Mouse (Mus musculus): ENCODE results near the gene Vmn1r15. TPM values are rescaled to one million over a fixed set of nuclear protein-coding genes. Genes with fewer than 3 reads are reported as not detected.

The Vmn1r15 gene
- total RNA-seq (2015; ENCODE audit: low replicate concordance) (not detected in 2 replicates), total RNA-seq (2017; ENCODE audit: low replicate concordance) (not detected in 2 replicates)

GRCm38 (mm10) chr6:57257652-57258051 is at the start of gene Vmn1r15:
TSS of gene Vmn1r15 (plus strand) at chr6:57257952.
- no peak for ATAC-seq (replicated peaks; ENCODE audit: low FRiP score, poor library complexity, severe bottlenecking)

DNA sequence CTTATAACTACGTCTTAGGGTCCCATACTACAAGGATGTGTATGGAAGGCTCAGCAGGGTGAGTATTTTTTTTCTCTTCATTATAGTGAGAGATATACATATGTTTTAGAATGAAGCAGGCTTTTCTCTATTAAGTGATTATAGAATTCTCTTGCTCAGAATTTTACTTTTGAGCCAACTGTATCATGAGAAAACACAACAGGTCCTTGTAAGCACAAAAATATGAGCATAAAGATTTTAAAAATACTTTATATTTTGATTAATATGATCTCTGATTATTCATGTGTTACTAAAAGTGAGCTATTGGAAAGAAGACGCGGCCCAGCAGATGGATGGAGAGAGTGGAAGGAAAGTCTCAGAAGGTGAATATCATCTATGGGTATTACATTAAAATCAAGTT is 26.4 kb upstream of the Vmn1r15 start, which contains the start of gene Vmn1r14:
TSS of gene Vmn1r14 (plus strand) at position 301 of the 400 bp plus-strand sequence.
- no peak for ATAC-seq (replicated peaks; ENCODE audit: low FRiP score, poor library complexity, severe bottlenecking)

GRCm38 (mm10) chr6:57260990-57261389 is 3.2 kb downstream of the Vmn1r15 start:
- no peak for ATAC-seq (replicated peaks; ENCODE audit: low FRiP score, poor library complexity, severe bottlenecking)

- ATAC-seq (replicated peaks; ENCODE audit: low FRiP score, poor library complexity, severe bottlenecking): no peak
Observed at GRCm38 (mm10) chr6:57271881-57272280, 14.1 kb downstream of the Vmn1r15 start.

DNA sequence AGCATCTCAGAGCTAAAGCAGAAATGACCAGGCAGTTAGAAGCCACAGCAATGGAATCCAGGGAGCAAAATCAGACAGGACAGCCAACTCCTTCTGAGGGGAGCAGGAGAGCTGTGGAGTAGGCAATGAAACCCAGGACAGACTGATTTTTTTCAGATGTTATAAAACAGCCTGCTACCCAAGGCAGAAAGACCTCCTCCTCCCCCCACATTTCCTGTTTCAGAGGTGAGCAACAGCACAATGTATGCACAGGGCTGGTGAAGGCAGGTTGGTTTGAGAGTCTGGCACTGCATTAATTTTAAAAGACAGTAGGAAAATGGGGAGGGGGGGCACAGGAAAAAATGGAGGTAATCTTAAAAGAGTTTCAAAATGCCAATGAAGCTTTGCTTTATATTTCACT is 14.8 kb downstream of the Vmn1r15 start:
- ATAC-seq (replicated peaks; ENCODE audit: low FRiP score, poor library complexity, severe bottlenecking): no peak

DNA sequence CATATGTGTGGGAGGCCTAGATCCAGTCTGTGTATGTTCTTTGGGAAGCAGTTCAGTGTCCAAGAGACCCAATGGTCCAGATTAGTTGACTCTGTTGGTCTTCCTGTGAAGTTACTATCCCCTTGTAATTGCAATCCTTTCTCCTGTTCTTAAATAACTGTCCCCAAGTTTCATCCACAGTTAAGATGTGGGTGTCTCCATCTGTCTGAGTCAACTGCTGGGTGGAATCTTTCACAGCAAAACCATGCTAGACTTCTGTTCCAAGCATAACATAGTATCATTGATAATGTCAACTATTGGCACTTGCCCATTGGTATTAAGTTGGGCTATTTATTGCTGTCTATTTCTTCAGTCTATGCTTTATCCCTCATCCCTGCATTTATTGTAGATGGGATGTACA is 21.2 kb downstream of the Vmn1r15 start:
- no peak for ATAC-seq (replicated peaks; ENCODE audit: low FRiP score, poor library complexity, severe bottlenecking)

Other genes starting within 250 kb of the Vmn1r15 start
- not detected in 2 replicates for gene Vmn1r7, start 232.6 kb upstream of the Vmn1r15 start, total RNA-seq (2015; ENCODE audit: low replicate concordance)
- gene Vmn1r7, start 232.6 kb upstream of the Vmn1r15 start, total RNA-seq (2017; ENCODE audit: low replicate concordance): not detected in 2 replicates
- not detected in 2 replicates for gene Vmn1r8, start 225.7 kb upstream of the Vmn1r15 start, total RNA-seq (2015; ENCODE audit: low replicate concordance)
- 0.39 TPM in 1 of 2 replicates, not detected in the other for gene Vmn1r8, start 225.7 kb upstream of the Vmn1r15 start, total RNA-seq (2017; ENCODE audit: low replicate concordance)
- not detected in 2 replicates for gene Vmn1r9, start 191.2 kb upstream of the Vmn1r15 start, total RNA-seq (2015; ENCODE audit: low replicate concordance)
- gene Vmn1r9, start 191.2 kb upstream of the Vmn1r15 start, total RNA-seq (2017; ENCODE audit: low replicate concordance): not detected in 2 replicates
- not detected in 2 replicates for gene Vmn1r10, start 148.5 kb upstream of the Vmn1r15 start, total RNA-seq (2015; ENCODE audit: low replicate concordance)
- gene Vmn1r10, start 148.5 kb upstream of the Vmn1r15 start, total RNA-seq (2017; ENCODE audit: low replicate concordance): not detected in 2 replicates
- gene Vmn1r11, start 124.5 kb upstream of the Vmn1r15 start, total RNA-seq (2015; ENCODE audit: low replicate concordance): not detected in 2 replicates
- not detected in 2 replicates for gene Vmn1r11, start 124.5 kb upstream of the Vmn1r15 start, total RNA-seq (2017; ENCODE audit: low replicate concordance)
- not detected in 2 replicates for gene Vmn1r12, start 101.0 kb upstream of the Vmn1r15 start, total RNA-seq (2015; ENCODE audit: low replicate concordance)
- not detected in 2 replicates for gene Vmn1r12, start 101.0 kb upstream of the Vmn1r15 start, total RNA-seq (2017; ENCODE audit: low replicate concordance)
- gene Vmn1r13, start 54.7 kb upstream of the Vmn1r15 start, total RNA-seq (2015; ENCODE audit: low replicate concordance): not detected in 2 replicates
- not detected in 2 replicates for gene Vmn1r13, start 54.7 kb upstream of the Vmn1r15 start, total RNA-seq (2017; ENCODE audit: low replicate concordance)
- gene Vmn1r14, start 26.3 kb upstream of the Vmn1r15 start, total RNA-seq (2015; ENCODE audit: low replicate concordance): not detected in 2 replicates
- not detected in 2 replicates for gene Vmn1r14, start 26.3 kb upstream of the Vmn1r15 start, total RNA-seq (2017; ENCODE audit: low replicate concordance)
- not detected in 2 replicates for gene Vmn1r16, start 71.5 kb downstream of the Vmn1r15 start, total RNA-seq (2015; ENCODE audit: low replicate concordance)
- gene Vmn1r16, start 71.5 kb downstream of the Vmn1r15 start, total RNA-seq (2017; ENCODE audit: low replicate concordance): not detected in 2 replicates
- not detected in 2 replicates for gene Vmn1r17, start 105.8 kb downstream of the Vmn1r15 start, total RNA-seq (2015; ENCODE audit: low replicate concordance)
- gene Vmn1r17, start 105.8 kb downstream of the Vmn1r15 start, total RNA-seq (2017; ENCODE audit: low replicate concordance): not detected in 2 replicates
- gene Vmn1r18, start 137.8 kb downstream of the Vmn1r15 start, total RNA-seq (2015; ENCODE audit: low replicate concordance): not detected in 2 replicates
- gene Vmn1r18, start 137.8 kb downstream of the Vmn1r15 start, total RNA-seq (2017; ENCODE audit: low replicate concordance): not detected in 2 replicates
- gene Vmn1r19, start 145.8 kb downstream of the Vmn1r15 start, total RNA-seq (2015; ENCODE audit: low replicate concordance): not detected in 2 replicates
- gene Vmn1r19, start 145.8 kb downstream of the Vmn1r15 start, total RNA-seq (2017; ENCODE audit: low replicate concordance): not detected in 2 replicates
- not detected in 2 replicates for gene Vmn1r20, start 171.0 kb downstream of the Vmn1r15 start, total RNA-seq (2015; ENCODE audit: low replicate concordance)
- not detected in 2 replicates for gene Vmn1r20, start 171.0 kb downstream of the Vmn1r15 start, total RNA-seq (2017; ENCODE audit: low replicate concordance)

Measured in erythroid progenitor cell, adult 5-6 weeks (primary cell).